Mouse (Mus musculus): ENCODE results near the gene Fcgbp. TPM values are rescaled to one million over a fixed set of nuclear protein-coding genes. Genes with fewer than 3 reads are reported as not detected.
A peak's percentile ranks its signal among the peaks of the same experiment; 100 is the strongest.
"Not testable (repeated sequence)": the region's sequence is repeated elsewhere in the genome, so short reads cannot be mapped to it uniquely, and the experiment has no call there.

The Fcgbp gene
- total RNA-seq, 4 experiments from 2014 or later, result 0.33 to 1.5 (median 0.40) TPM

- peak in 1 of 2 experiments; percentile 23 for DNase-seq (ENCODE audit: low spot score in 2 of 2)
These were observed 77.2 kb downstream of the Fcgbp start for GRCm38 (mm10) chr7:28148263-28148662.

- DNase-seq (ENCODE audit: low spot score in 2 of 2), result no peak
These were observed 78.8 kb downstream of the Fcgbp start for GRCm38 (mm10) chr7:28149841-28150240.

DNA sequence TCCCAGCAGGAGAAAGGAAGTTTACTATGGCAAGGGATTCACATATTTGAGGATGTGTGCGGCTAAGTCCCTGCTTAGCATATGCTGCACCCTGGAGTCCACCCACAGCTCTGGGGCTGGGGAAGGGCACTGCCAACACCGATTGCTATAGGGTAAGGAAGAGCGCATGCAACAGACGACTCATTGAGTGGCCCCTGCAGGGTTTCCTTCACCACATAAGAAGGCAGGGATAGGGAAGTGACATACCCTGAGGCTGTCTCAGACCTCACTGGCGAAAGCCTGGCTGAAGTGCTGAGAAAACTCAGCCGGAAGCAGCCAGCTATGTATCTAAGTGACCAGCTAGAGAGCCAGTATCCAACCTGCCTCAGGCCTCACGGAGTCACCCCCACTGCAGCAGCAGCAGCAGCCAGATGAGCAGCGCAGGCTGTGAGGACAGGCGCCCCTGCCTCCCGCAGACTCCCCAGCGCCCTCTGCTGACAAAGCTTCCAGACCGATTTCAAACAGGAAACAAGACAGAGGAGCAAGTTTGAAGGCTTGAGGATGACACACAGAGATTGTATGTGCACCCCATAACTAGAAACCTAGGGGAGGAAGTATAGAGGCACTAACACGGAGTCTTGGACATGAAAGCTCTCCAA lies 80.7 kb downstream of the Fcgbp start:
- peak in 1 of 2 experiments; percentile 19 for DNase-seq (ENCODE audit: low spot score in 2 of 2)

GRCm38 (mm10) chr7:28153595-28153994 lies 82.6 kb downstream of the Fcgbp start:
- DNase-seq (ENCODE audit: low spot score in 2 of 2), result not testable (repeated sequence)

- no peak for DNase-seq (ENCODE audit: low spot score in 2 of 2)
These were observed 88.3 kb downstream of the Fcgbp start for GRCm38 (mm10) chr7:28159292-28159691.

GRCm38 (mm10) chr7:28159893-28160292 lies 88.9 kb downstream of the Fcgbp start:
- no peak for DNase-seq (ENCODE audit: low spot score in 2 of 2)

DNA sequence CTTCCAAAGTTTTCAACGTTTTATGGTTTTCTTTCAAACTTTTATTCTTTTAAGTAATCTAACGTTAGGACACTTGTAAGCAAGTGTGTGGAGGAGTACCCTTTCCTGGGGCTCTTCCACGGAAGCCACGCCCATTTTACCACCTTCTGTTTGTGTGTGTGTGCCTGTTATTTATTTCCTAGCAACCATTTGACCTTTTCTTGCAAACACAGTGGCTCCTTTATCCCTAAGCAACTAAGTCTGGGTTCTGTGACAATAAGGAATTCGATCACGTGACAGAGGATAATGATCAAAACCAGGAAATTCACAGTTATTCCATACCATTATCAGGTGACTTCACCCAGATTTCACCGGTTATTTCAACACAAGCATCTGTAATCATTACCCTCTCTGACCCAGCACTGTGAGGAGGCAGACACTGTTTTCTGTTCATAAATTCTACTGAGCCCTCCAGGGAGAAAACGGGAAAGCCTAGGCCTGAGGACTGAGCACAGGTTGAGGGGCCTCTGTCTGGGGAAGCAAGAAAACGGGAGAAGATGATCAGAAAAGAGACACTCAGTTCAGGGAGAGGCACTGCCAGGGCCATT lies 90.2 kb downstream of the Fcgbp start:
- no peak for DNase-seq (ENCODE audit: low spot score in 2 of 2)

- DNase-seq (ENCODE audit: low spot score in 2 of 2), result no peak
These were observed 94.4 kb downstream of the Fcgbp start for GRCm38 (mm10) chr7:28165406-28165805.

GRCm38 (mm10) chr7:28168320-28169115 lies 97.5 kb downstream of the Fcgbp start:
- DNase-seq (ENCODE audit: low spot score in 2 of 2), result peak in 1 of 2 experiments; percentile 18

DNA sequence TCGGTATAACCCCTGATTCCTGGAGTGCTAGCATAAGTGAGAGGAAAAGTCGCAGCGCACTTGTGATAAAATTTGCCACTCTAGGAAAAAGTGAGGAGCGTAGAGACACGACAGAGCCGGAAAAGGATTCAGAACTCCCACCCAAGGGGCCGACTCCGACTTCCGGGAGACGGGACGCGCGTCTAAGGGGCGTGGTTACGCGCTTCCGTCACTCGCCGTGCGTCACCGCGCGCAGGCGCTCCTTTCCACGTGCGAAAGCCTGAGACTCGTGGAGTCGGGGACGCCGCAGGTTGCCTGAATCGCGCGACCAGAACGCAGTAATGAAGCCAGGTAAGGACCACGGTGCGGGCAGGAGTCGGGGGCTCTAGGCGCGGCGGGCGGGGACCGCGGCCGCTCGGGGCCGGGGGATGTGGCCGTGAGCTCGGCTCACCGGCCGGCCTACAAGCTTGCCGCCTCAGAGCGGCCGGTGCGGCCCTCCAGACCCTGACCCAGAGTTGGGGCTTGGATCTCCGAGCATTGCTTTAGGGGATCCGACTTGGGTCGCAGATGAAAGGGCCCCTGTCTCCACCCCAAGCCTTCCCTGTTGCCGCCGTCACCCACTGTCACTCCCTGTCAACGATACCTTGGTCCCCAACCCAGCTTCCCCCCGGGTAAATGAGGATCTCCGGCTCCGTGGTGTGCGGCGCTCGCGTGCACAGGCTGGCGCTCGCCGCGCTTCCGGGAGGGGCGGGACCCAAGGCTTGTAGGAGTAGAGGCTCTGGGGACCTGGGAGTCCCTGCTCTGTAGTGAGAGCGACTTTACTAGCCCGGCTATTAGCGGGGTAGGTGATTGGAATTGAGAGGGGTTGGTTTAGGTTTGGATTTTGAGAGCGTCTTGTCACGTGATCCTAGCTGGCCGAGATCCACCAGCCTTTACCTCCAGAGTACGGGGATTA lies 98.7 kb downstream of the Fcgbp start, which contains the start of gene Fbl:
TSS of gene Fbl (plus strand) at position 222 of the 934 bp plus-strand sequence.
- DNase-seq (ENCODE audit: low spot score in 2 of 2), result peak; percentile 75 to 90

Other genes starting within 250 kb of the Fcgbp start
- gene Zfp59, start 232.6 kb upstream of the Fcgbp start, total RNA-seq (2022), result 1 to 10 TPM; 4.6 to 5.7 (median 5.3) TPM
- 1 to 10 TPM; 1.7 to 2.3 (median 2.1) TPM for gene Zfp607a, start 213.7 kb upstream of the Fcgbp start, total RNA-seq (2022)
- gene Zfp974, start 141.8 kb upstream of the Fcgbp start, total RNA-seq (2022), result 10 to 100 TPM; 13.7 to 17.6 (median 15.3) TPM
- gene Zfp780b, start 92.1 kb upstream of the Fcgbp start, total RNA-seq (2022), result 10 to 100 TPM; 19.1 to 21.0 (median 19.9) TPM
- 1 to 10 TPM; 5.5 to 7.5 (median 5.8) TPM for gene Zfp850, start 57.1 kb upstream of the Fcgbp start, total RNA-seq (2022)
- gene Psmc4, start 21.1 kb upstream of the Fcgbp start, total RNA-seq (2022), result 100 to 1,000 TPM; 119 to 144 (median 131) TPM
- gene 9530053A07Rik, start 58.2 kb downstream of the Fcgbp start, total RNA-seq (2022), result under 1 TPM; 0.06 to 0.12 (median 0.07) TPM
- gene Fbl, start 98.5 kb downstream of the Fcgbp start, total RNA-seq (2022), result 10 to 100 TPM; 47.8 to 59.8 (median 56.9) TPM
- gene Dyrk1b, start 108.2 kb downstream of the Fcgbp start, total RNA-seq (2022), result 10 to 100 TPM; 42.5 to 45.3 (median 44.3) TPM
- gene Eid2, start 196.6 kb downstream of the Fcgbp start, total RNA-seq (2022), result 10 to 100 TPM; 56.5 to 59.8 (median 58.3) TPM
- gene Eid2b, start 206.5 kb downstream of the Fcgbp start, total RNA-seq (2022), result 10 to 100 TPM; 30.6 to 34.2 (median 33.4) TPM
- gene Selenov, start 219.9 kb downstream of the Fcgbp start, total RNA-seq (2022), result 1 to 10 TPM in 2 of 4 experiments, under 1 TPM in 2; 0.72 to 1.9 (median 1.0) TPM
- 1 to 10 TPM in 2 of 4 experiments, under 1 TPM in 2; 0.59 to 2.9 (median 0.95) TPM for gene Dll3, start 231.0 kb downstream of the Fcgbp start, total RNA-seq (2022)
- 10 to 100 TPM; 34.8 to 39.2 (median 39.1) TPM for gene Timm50, start 240.8 kb downstream of the Fcgbp start, total RNA-seq (2022)

Data from left cerebral cortex, adult 8-10 months (tissue).